Mouse (Mus musculus): ENCODE measurements around the gene Ubtd2. TPM values are rescaled to one million over a fixed set of nuclear protein-coding genes. Genes with fewer than 3 reads are reported as not detected.

The Ubtd2 gene
- polyA plus RNA-seq, 1 experiment from 2014 or later, result 48.7 TPM

DNA sequence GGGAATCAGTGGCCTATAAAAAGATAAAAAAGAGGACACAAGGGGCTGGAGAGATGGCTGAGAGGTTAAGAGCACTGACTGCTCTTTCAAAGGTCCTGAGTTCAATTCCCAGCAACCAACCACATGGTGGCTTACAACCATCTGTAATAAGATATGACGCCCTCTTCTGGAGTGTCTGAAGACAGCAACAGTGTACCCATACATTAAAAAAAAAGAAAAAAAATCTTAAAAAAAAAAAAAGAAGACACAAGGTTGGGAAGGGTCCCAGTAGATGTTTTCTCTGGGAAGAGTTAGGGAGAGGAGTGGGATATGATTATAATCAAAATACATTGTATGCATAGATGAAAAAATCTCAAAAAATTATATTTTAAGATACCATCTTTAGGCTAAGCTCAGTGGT is 10.0 kb upstream of the Ubtd2 start:
- no peak for ATAC-seq (replicated peaks)
- H3K9me3 ChIP-seq, result no peaks in the 10 kb centered on the region
- no peak overlapping the region for H3K4me3 ChIP-seq
- H3K9ac ChIP-seq, result no peak overlapping the region
- H3K27me3 ChIP-seq (replicated peaks), result no peaks in the 10 kb centered on the region
- no peaks in the 10 kb centered on the region for H3K36me3 ChIP-seq (replicated peaks)
- H3K4me1 ChIP-seq, result no peaks in the 10 kb centered on the region
- no peak overlapping the region for H3K4me2 ChIP-seq
- no peak overlapping the region for H3K27ac ChIP-seq
- WGBS, result 85% methylated on average over 1 of the region's 1 CpGs

DNA sequence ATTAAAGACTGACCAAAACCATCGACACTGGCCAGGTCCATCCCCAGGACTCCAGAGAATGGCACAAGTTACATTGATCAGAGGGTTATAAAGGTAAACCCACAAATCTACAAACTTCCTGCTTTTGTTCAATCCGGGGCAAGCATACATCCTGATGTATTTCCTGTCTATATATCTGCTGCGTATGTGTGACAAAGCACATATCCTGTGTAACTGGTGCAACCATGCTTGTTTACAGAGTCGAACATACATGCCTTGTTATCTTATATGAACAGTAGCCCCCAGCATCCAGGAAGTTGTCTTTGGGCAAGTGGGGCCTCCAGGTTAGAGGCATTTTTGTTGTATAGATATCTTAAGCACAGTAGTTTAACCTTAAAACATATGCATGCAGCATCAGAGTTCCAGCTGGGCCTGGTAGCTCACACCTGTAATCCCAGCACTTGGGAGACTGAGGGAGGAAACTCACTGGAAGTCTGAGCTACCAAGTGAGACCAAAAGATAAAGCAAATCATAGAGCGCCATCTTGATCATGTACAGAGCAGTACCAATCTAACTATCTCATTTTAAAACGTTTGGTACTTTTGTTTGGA is 9.4 kb upstream of the Ubtd2 start:
- Histone ChIP-seq H3K9me3 (no peaks in the 10 kb centered on the region), H3K4me2 (no peak overlapping the region), H3K4me3 (no peak overlapping the region), H3K27me3 (replicated peaks) (no peaks in the 10 kb centered on the region), H3K4me1 (no peaks in the 10 kb centered on the region), H3K9ac (no peak overlapping the region), H3K27ac (no peak overlapping the region), H3K36me3 (replicated peaks) (no peaks in the 10 kb centered on the region)
- WGBS, result 82% methylated on average over 6 of the region's 6 CpGs
- no peak for ATAC-seq (replicated peaks)

DNA sequence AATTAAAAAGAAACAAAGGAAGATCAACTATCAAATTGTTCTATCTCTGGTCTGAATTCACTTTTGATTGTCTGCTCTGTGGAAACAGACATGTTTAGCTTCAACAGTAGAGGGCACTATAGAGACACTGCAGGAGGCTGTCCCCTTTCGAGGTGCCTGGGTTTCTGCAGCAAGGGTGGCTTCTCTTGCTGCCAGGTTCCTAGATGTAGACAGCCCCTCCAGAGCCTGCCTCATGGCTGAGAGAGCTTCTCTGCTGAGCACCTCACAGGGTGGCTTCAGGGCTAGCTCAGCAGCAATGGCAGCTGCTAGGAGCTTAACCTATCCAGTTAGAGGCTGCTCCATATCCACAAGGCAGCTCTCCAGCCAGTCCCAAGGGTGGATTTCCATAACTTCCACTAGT is 5.0 kb upstream of the Ubtd2 start:
- Histone ChIP-seq H3K27me3 (replicated peaks) (no peaks in the 10 kb centered on the region), H3K36me3 (replicated peaks) (no peaks in the 10 kb centered on the region), H3K4me2 (no peak overlapping the region), H3K4me1 (peaks cover 9% of the 10 kb centered on the region; the same call in 1 of the 2 replicates), H3K4me3 (no peak overlapping the region), H3K9me3 (no peaks in the 10 kb centered on the region), H3K27ac (no peak overlapping the region), H3K9ac (no peak overlapping the region)
- no peak for ATAC-seq (replicated peaks)
- WGBS, result 0% methylated on average over 1 of the region's 1 CpGs

DNA sequence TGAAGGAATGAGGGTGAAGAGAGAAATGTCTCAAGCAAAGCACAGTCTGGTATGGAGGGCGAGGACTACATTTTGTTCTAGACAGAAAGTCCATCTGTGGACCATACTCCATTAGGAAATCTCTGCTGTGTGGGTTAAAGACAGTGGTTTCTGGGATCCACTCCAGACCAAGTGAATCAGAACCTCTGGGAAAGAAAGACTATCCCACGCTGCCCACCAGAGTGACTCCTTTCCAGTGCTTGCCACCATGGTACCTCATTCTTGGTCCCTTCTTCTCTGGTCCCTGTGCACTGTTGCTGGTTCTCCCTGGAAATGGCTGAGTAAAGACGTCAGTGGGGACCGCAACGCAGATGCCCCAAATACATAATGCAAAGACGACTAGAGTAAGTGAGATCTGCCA is 3.9 kb upstream of the Ubtd2 start:
- no peak overlapping the region for H3K4me2 ChIP-seq
- H3K27me3 ChIP-seq (replicated peaks), result no peaks in the 10 kb centered on the region
- H3K4me1 ChIP-seq, result peaks cover 14% of the 10 kb centered on the region
- no peak overlapping the region for H3K9ac ChIP-seq
- H3K4me3 ChIP-seq, result no peak overlapping the region
- 91% methylated on average over 6 of the region's 6 CpGs for WGBS
- H3K36me3 ChIP-seq (replicated peaks), result no peaks in the 10 kb centered on the region
- no peaks in the 10 kb centered on the region for H3K9me3 ChIP-seq
- no peak overlapping the region for H3K27ac ChIP-seq
- no peak for ATAC-seq (replicated peaks)

DNA sequence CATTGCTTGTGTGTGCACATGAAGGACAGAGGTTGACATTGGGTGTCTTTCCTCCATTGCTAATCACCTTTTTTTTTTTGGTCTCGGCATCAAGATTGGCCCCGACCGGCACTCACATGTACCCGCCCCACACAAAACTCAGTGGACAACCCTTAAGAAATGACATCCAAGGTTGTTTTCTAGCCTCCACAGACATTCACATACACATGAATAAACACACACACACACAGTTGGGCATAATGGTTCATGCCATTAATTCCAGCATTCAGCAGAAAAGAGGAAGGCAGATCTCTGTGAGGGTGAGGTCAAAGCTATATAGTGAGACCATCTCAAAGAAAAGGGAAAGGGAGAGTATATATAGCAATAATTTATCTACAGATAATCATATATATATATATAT is 2.4 kb upstream of the Ubtd2 start:
- Histone ChIP-seq H3K27ac (no peak overlapping the region), H3K4me1 (peaks cover 22% of the 10 kb centered on the region), H3K9me3 (no peaks in the 10 kb centered on the region), H3K36me3 (replicated peaks) (no peaks in the 10 kb centered on the region), H3K27me3 (replicated peaks) (no peaks in the 10 kb centered on the region), H3K9ac (no peak overlapping the region), H3K4me2 (no peak overlapping the region), H3K4me3 (no peak overlapping the region)
- WGBS, result 96% methylated on average over 4 of the region's 4 CpGs
- no peak for ATAC-seq (replicated peaks)

DNA sequence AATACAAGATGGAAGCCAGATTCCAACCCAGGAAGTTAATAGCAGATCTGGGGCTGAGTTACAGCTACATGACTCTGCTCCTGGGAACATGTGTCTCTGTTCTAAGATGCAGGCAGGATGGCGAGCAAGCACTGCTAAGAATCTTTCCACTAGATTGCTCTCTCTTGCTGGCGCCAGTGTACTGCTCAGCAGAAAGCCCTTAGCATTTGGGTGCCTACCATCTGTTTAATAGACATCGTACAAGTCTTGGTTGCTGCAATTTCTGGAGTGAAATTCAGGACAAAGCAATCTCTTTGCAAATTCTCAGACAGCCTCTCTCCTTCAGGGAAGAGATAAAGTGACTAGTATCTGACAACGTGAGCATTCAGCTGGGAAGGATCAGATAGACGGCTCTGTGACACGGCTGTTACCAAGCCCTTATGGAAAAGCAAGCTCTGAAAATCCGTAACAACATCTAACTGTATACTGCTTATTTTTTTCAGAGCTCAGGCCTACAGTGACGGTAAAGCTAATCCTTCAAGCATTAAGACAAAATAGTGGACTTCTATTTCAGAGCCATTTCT is 1.7 kb upstream of the Ubtd2 start:
- H3K4me2 ChIP-seq, result no peak overlapping the region
- H3K9ac ChIP-seq, result no peak overlapping the region
- 32% methylated on average over 8 of the region's 8 CpGs for WGBS
- peaks cover 22% of the 10 kb centered on the region for H3K4me1 ChIP-seq
- H3K4me3 ChIP-seq, result no peak overlapping the region
- H3K36me3 ChIP-seq (replicated peaks), result no peaks in the 10 kb centered on the region
- H3K9me3 ChIP-seq, result no peaks in the 10 kb centered on the region
- no peaks in the 10 kb centered on the region for H3K27me3 ChIP-seq (replicated peaks)
- no peak for ATAC-seq (replicated peaks)
- H3K27ac ChIP-seq, result 0 out of 2 replicates have a peak overlapping the region, but pooled peaks have one; percentile 14

DNA sequence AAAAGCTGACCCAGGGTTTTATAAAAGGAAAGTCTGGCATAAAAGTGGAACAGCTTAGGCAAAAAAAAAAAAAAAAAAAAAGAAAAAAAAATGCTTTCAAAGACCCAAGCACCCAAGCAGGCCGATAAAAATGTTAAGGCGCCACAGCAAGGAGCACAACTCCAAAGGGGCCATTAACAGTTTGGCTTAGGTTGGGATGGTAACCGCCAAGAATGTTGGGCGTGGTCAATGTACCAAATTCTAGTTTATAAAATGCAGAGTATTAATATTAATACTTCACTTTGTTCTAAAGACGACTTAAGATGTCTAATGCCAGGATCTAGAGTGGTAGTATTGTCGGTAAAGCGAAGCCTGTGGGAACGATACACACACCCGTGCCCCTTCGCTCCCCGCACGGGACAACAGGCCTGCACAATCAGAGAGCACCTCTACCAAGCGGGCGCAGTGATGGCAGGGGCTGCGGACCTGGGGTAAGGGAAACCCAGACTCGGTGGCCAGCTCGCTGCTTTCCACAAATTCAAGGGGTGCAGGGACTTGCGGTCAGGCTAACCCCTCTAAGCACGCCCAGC is 855 bp upstream of the Ubtd2 start:
- WGBS, result 2% methylated on average over 19 of the region's 19 CpGs
- Histone ChIP-seq H3K4me2 (peak overlapping the region; percentile 67), H3K9ac (peak overlapping the region; percentile 99), H3K36me3 (replicated peaks) (no peaks in the 10 kb centered on the region), H3K9me3 (no peaks in the 10 kb centered on the region), H3K27me3 (replicated peaks) (no peaks in the 10 kb centered on the region), H3K4me1 (peaks cover 22% of the 10 kb centered on the region), H3K4me3 (peak overlapping the region; percentile 89), H3K27ac (peak overlapping the region; percentile 98)
- ATAC-seq (replicated peaks), result no peak; the same call in none of the 2 replicates

DNA sequence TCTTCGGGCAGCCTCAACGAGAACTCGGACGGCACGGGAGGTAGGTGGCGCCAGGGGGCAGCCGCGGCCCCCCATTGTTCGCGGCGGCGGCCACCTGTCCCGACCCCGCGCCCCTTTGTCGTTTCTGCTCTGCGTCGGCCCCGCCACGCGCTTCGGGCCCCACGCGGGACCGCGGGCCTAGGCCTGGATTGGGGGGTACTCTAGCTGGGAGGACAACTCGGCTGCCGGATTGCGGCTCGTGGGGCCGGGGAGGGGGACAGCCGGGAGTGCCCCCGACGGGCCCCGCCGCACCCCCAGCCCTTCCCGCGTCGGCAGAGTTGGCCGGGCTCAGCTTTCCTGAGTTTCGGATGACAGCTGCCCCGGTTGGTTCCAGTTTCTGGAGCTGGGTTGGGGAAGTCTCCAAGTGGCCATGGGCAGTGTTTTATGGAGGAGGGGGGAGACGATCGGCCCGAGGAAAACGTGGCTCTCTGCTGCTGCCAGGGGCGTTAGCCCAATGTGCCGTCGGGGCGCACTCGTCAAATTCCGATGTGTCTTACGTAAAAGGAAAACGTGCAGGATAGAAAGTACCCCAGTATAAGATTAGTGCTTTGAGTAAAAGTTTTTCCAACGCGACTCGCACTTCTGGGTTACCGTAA is 454 bp downstream of the Ubtd2 start:
- Histone ChIP-seq H3K4me3 (peak overlapping the region; percentile 89), H3K27me3 (replicated peaks) (no peaks in the 10 kb centered on the region), H3K4me2 (peak overlapping the region; percentile 67), H3K36me3 (replicated peaks) (no peaks in the 10 kb centered on the region), H3K27ac (peak overlapping the region; percentile 98), H3K9ac (peak overlapping the region; percentile 99), H3K9me3 (no peaks in the 10 kb centered on the region), H3K4me1 (peaks cover 22% of the 10 kb centered on the region)
- peak; percentile 51; the same call in 1 of the 2 replicates for ATAC-seq (replicated peaks)
- under 1% methylated on average over 58 of the region's 58 CpGs for WGBS

DNA sequence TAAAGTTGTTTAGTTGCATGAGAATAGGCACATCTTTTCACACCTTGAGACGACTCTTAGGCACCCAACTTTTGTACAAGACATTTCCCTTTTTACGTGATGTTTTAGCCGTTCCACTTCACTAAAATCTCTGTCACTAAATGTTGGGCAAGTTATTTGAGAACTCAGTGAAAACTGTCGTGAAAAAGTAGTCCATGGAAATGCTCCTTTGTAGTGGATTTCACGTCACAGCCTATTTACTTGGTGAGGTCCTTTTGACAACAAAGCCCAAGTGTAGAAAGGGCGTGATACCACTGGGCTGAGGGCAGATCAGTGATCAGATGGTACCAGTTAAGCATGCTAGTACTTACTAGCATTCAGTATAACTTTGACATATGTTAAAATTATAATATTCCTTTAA is 1.2 kb downstream of the Ubtd2 start:
- Histone ChIP-seq H3K4me1 (peaks cover 22% of the 10 kb centered on the region), H3K27ac (no peak overlapping the region), H3K27me3 (replicated peaks) (no peaks in the 10 kb centered on the region), H3K36me3 (replicated peaks) (no peaks in the 10 kb centered on the region), H3K9ac (peak overlapping the region; percentile 99; the same call in 1 of the 2 replicates), H3K9me3 (no peaks in the 10 kb centered on the region), H3K4me2 (peak overlapping the region; percentile 67), H3K4me3 (peak overlapping the region; percentile 89)
- 4% methylated on average over 6 of the region's 6 CpGs for WGBS
- no peak for ATAC-seq (replicated peaks)

DNA sequence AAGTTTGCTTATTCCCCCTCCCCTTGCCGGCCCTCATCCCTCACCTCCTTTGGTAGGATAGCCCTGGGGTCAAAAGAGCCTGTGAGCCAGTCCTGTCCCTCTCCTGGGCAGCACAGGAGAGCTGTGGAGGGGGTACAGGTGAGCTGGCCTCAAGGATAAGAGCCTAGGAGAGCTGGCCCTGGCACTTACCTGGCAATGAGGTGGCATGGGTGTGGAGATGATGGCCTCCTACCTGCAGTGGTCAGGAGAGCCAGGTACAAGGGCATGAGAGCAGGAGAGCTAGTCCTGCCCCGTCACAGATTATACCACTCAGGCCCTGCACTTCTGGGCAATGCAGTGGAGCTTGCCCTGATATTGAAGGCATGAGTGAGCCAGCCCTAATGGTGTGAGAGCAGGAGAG is 9.1 kb downstream of the Ubtd2 start:
- ATAC-seq (replicated peaks), result 0 out of 2 replicates have a peak, but pooled peaks have one; percentile 42
- no peak overlapping the region for H3K27ac ChIP-seq
- H3K4me3 ChIP-seq, result no peak overlapping the region
- no peaks in the 10 kb centered on the region for H3K36me3 ChIP-seq (replicated peaks)
- no peak overlapping the region for H3K4me2 ChIP-seq
- WGBS, result 85% methylated on average over 2 of the region's 2 CpGs
- H3K27me3 ChIP-seq (replicated peaks), result no peaks in the 10 kb centered on the region
- H3K9ac ChIP-seq, result no peak overlapping the region
- peaks cover 5% of the 10 kb centered on the region; the same call in 1 of the 2 replicates for H3K4me1 ChIP-seq
- H3K9me3 ChIP-seq, result no peaks in the 10 kb centered on the region

DNA sequence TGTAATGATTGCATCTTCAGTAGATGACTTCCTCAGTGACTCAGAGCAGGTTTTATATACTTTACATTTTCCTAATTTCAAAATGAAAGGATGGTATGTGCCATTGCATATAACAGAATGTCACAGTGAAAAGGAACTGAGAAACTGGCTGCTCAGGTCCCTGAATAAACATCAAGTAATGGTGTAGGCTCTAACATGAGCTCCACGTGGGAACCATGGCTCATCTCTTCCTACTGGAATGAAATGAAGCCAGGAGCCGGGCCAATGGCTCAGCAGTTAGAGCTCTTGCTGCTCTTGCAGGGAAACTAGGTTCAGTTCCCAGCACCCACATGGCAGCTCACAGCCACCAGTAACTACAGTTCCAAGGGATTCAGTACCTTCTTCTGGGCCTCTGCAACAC is 16.8 kb downstream of the Ubtd2 start:
- 78% methylated on average over 2 of the region's 2 CpGs for WGBS
- ATAC-seq (replicated peaks), result no peak

DNA sequence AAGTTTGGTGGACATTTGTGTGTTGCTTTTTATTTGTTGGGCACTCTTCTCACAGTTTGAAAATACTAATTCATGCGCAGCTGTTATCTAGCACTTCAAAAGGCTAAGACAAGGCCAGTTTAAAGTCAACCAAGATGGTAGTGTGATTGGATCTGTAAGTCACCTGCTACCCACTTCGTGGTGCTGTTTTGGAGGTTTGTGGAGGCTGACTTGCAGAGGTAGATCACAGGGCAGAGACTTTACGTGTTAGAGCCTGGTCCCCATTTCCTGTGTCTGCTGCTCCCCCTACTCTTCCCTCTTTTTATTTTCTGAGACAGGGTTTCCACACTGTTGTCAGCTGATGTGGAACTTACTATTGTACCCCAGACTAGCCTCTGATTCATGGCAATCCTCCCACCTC is 19.6 kb downstream of the Ubtd2 start:
- H3K4me2 ChIP-seq, result no peak overlapping the region
- H3K4me3 ChIP-seq, result no peak overlapping the region
- H3K27me3 ChIP-seq (replicated peaks), result no peaks in the 10 kb centered on the region
- no peaks in the 10 kb centered on the region for H3K9me3 ChIP-seq
- H3K36me3 ChIP-seq (replicated peaks), result no peaks in the 10 kb centered on the region
- no peak overlapping the region for H3K9ac ChIP-seq
- H3K4me1 ChIP-seq, result no peaks in the 10 kb centered on the region
- H3K27ac ChIP-seq, result no peak overlapping the region
- ATAC-seq (replicated peaks), result no peak
- 89% methylated on average over 3 of the region's 3 CpGs for WGBS

More for the DNA sequence above, 16.8 kb downstream of the Ubtd2 start:
- no peaks in the 10 kb centered on the region for H3K27me3 ChIP-seq (replicated peaks)
- H3K36me3 ChIP-seq (replicated peaks), result no peaks in the 10 kb centered on the region
- H3K9me3 ChIP-seq, result no peaks in the 10 kb centered on the region
- H3K9ac ChIP-seq, result no peak overlapping the region
- no peak overlapping the region for H3K27ac ChIP-seq
- H3K4me1 ChIP-seq, result no peaks in the 10 kb centered on the region
- no peak overlapping the region for H3K4me2 ChIP-seq
- H3K4me3 ChIP-seq, result no peak overlapping the region
